Mouse (Mus musculus): ENCODE measurements around the gene Tmem151a. TPM values are rescaled to one million over a fixed set of nuclear protein-coding genes. Genes with fewer than 3 reads are reported as not detected.

The Tmem151a gene
- total and polyA plus RNA-seq, 3 experiments, result not detected

- Histone ChIP-seq H3K9ac (ENCODE audit: insufficient read depth, low read depth) (no peak overlapping the region), H3K27ac (ENCODE audit: insufficient read depth, low read depth) (no peak overlapping the region), H3K4me1 (ENCODE audit: control insufficient read depth in 1 of 2, insufficient read depth in 2 of 2) (peaks cover 5 to 11% of the 10 kb centered on the region in 2 experiments; a peak in 3 of 4 replicates), H3K4me3 (replicated peaks in 1 of 3; ENCODE audit: low read depth in 2 of 3, low read length in 2 of 3, poor library complexity in 1 of 3) (no peak overlapping the region), H3K9me3 (replicated peaks; ENCODE audit: low read length) (no peaks in the 10 kb centered on the region), H3K4me2 (ENCODE audit: insufficient read depth, low read depth, poor library complexity, severe bottlenecking) (no peak overlapping the region), H3K27me3 (replicated peaks) (peaks cover 40% of the 10 kb centered on the region), H3K36me3 (replicated peaks in 1 of 2; ENCODE audit: control insufficient read depth in 1 of 2, insufficient read depth in 1 of 2, low read length in 1 of 2) (peaks cover 0 to 4% of the 10 kb centered on the region in 2 experiments), H3K79me2 (replicated peaks; ENCODE audit: control insufficient read depth, extremely low read depth, insufficient read depth, poor library complexity, severe bottlenecking) (no peaks in the 10 kb centered on the region)
- TF ChIP-seq RCOR1 (conservative IDR thresholded peaks at IDR 0.05; ENCODE audit: low read depth, low read length), result no peak
- TF ChIP-seq MYC (IDR thresholded peaks at IDR 0.05; ENCODE audit: low read depth, low read length), result no peak
- no peak for TF ChIP-seq ZNF384 (IDR thresholded peaks at IDR 0.05; ENCODE audit: low read depth, low read length)
- TF ChIP-seq JUN (IDR thresholded peaks at IDR 0.05; ENCODE audit: insufficient read depth, low read depth, low read length), result no peak
- no peak for TF ChIP-seq CTCF (conservative IDR thresholded peaks at IDR 0.05 in 1 of 2, IDR thresholded peaks at IDR 0.05 in 1 of 2; ENCODE audit: low read depth in 2 of 2, low read length in 2 of 2)
- TF ChIP-seq E2F4 (IDR thresholded peaks at IDR 0.05; ENCODE audit: insufficient replicate concordance, low read depth, low read length), result no peak
- no peak for TF ChIP-seq POLR2A (IDR thresholded peaks at IDR 0.05; ENCODE audit: low read depth, low read length)
- TF ChIP-seq KAT2A (IDR thresholded peaks at IDR 0.05; ENCODE audit: insufficient replicate concordance, low read length), result no peak
- no peak for TF ChIP-seq CHD2 (IDR thresholded peaks at IDR 0.05; ENCODE audit: low read length)
- TF ChIP-seq GABPA (IDR thresholded peaks at IDR 0.05; ENCODE audit: insufficient replicate concordance, low read depth, low read length), result no peak
- no peak for TF ChIP-seq EP300 (IDR thresholded peaks at IDR 0.05; ENCODE audit: low read length)
- in situ Hi-C loops (cut with MboI; ENCODE audit: low pct_ligation_motif_present, low pct_unique_long_range_greater_than_20kb, low sequenced_read_pairs) (no loop called here), dilution Hi-C loops (cut with MboI; ENCODE audit: extremely low pct_ligation_motif_present, extremely low pct_unique_long_range_greater_than_20kb, low sequenced_read_pairs) (no loop called here)
- no peak for DNase-seq (ENCODE audit: extremely low read depth)
These were observed 24.7 kb downstream of the Tmem151a start for GRCm38 (mm10) chr19:5060365-5061330.

DNA sequence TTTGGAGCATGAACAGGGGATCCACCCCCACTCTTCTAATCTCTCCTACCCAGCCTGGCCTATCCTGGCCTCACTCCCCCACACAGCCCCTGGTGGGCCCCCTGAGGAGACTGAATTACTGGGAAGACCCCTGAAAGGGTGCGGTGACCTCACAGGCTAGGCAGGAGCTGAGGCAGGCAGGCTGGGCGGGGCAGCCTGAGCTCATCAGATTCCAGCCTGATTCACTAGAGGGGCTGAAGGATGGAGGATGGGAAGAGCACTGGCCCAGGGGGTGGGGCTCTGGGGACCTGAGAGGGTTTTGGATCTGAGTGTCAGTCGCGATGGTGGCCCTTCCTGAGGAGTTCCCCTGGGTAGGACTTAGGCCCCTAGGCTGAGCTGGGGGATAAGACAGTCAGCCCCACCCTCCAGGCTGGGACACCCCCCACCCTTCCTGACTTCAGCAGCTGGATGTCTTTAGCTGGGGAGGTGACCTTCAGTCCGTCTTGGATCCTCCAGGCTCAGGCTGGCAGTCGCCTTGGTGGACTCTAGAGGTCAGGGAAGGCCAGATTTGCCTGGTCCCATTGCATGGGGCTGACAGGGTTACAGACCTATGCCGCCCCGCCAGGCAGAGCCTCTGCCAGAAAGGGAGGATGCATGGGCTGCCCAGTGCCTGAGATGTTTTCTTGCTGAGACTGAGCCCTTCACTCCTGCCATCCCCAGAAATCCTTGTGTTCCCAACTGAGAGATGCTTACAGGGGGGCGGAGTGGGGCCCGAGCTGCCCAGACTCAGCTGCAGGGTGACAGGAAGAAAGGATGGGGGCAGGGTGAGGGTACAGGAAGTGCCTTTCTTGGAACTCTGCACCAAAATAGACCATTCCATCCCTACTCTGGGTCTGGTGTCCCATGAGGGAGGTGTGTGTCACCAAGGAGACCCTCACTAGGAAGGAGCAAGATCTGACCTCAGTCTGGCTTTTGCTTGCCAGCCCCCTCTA lies 26.2 kb downstream of the Tmem151a start:
- dilution Hi-C loops (cut with MboI; ENCODE audit: extremely low pct_ligation_motif_present, extremely low pct_unique_long_range_greater_than_20kb, low sequenced_read_pairs) (no loop called here), in situ Hi-C loops (cut with MboI; ENCODE audit: low pct_ligation_motif_present, low pct_unique_long_range_greater_than_20kb, low sequenced_read_pairs) (no loop called here)
- Histone ChIP-seq H3K27me3 (replicated peaks) (peaks cover 24% of the 10 kb centered on the region), H3K27ac (ENCODE audit: insufficient read depth, low read depth) (no peak overlapping the region), H3K4me2 (ENCODE audit: insufficient read depth, low read depth, poor library complexity, severe bottlenecking) (no peak overlapping the region), H3K36me3 (replicated peaks in 1 of 2; ENCODE audit: control insufficient read depth in 1 of 2, insufficient read depth in 1 of 2, low read length in 1 of 2) (peaks cover 0 to 12% of the 10 kb centered on the region in 2 experiments), H3K4me3 (replicated peaks in 1 of 3; ENCODE audit: low read depth in 2 of 3, low read length in 2 of 3, poor library complexity in 1 of 3) (no peak overlapping the region), H3K4me1 (ENCODE audit: control insufficient read depth in 1 of 2, insufficient read depth in 2 of 2) (peaks cover 6 to 12% of the 10 kb centered on the region in 2 experiments), H3K79me2 (replicated peaks; ENCODE audit: control insufficient read depth, extremely low read depth, insufficient read depth, poor library complexity, severe bottlenecking) (no peaks in the 10 kb centered on the region), H3K9ac (ENCODE audit: insufficient read depth, low read depth) (no peak overlapping the region), H3K9me3 (replicated peaks; ENCODE audit: low read length) (no peaks in the 10 kb centered on the region)
- TF ChIP-seq USF1 (IDR thresholded peaks at IDR 0.05; ENCODE audit: low read depth, low read length) (no peak), TBP (conservative IDR thresholded peaks at IDR 0.05; ENCODE audit: low read depth, low read length) (no peak), MYC (IDR thresholded peaks at IDR 0.05; ENCODE audit: low read depth, low read length) (no peak), RCOR1 (conservative IDR thresholded peaks at IDR 0.05; ENCODE audit: low read depth, low read length) (no peak), JUN (IDR thresholded peaks at IDR 0.05; ENCODE audit: insufficient read depth, low read depth, low read length) (no peak), ZMIZ1 (IDR thresholded peaks at IDR 0.05; ENCODE audit: low read depth, low read length) (no peak), JUND (conservative IDR thresholded peaks at IDR 0.05; ENCODE audit: low read depth, low read length) (no peak), GABPA (IDR thresholded peaks at IDR 0.05; ENCODE audit: insufficient replicate concordance, low read depth, low read length) (no peak), KAT2A (IDR thresholded peaks at IDR 0.05; ENCODE audit: insufficient replicate concordance, low read length) (no peak), ELF1 (IDR thresholded peaks at IDR 0.05; ENCODE audit: low read depth, low read length) (no peak), UBTF (IDR thresholded peaks at IDR 0.05; ENCODE audit: low read depth, low read length) (no peak), RAD21 (IDR thresholded peaks at IDR 0.05; ENCODE audit: low read depth, low read length) (no peak), E2F4 (IDR thresholded peaks at IDR 0.05; ENCODE audit: insufficient replicate concordance, low read depth, low read length) (no peak), NRF1 (IDR thresholded peaks at IDR 0.05; ENCODE audit: low read depth, low read length) (no peak), SIN3A (IDR thresholded peaks at IDR 0.05; ENCODE audit: low read length) (no peak), TCF12 (IDR thresholded peaks at IDR 0.05; ENCODE audit: low read depth, low read length) (no peak)
- no peak for DNase-seq (ENCODE audit: extremely low read depth)
